Mouse (Mus musculus) hindbrain, embryonic 10.5 days (tissue): ENCODE data around the gene Mb. TPM values are rescaled to one million over a fixed set of nuclear protein-coding genes. Genes with fewer than 3 reads are reported as not detected.
A peak's percentile ranks its signal among the peaks of the same experiment; 100 is the strongest.

Source experiments
- DNase-seq: peaks from one replicate; pipeline ENCODE4 v3.0.0-alpha.2; 2017; ENCODE audit warnings: low spot score
- H3K27ac ChIP-seq: fragments of 300-500 bp; sonication (generic); 2 replicates; pipeline ENCODE4 v1.5.1; 2016; ENCODE audit warnings: mild to moderate bottlenecking, moderate library complexity
- H3K27me3 ChIP-seq: fragments of 300-500 bp; sonication (generic); 2 replicates; pipeline ENCODE4 v1.6.1; 2016; ENCODE audit warnings: mild to moderate bottlenecking; ENCODE audit not compliant: poor library complexity, insufficient read depth, severe bottlenecking
- H3K36me3 ChIP-seq: fragments of 300-500 bp; sonication (generic); 2 replicates; pipeline ENCODE4 v1.6.1; 2016; ENCODE audit warnings: mild to moderate bottlenecking, moderate library complexity
- H3K4me1 ChIP-seq: fragments of 300-500 bp; sonication (generic); replicated peaks from 2 replicates; pipeline ENCODE4 v1.6.1; 2016; ENCODE audit warnings: mild to moderate bottlenecking
- H3K4me3 ChIP-seq: fragments of 300-500 bp; sonication (generic); 2 replicates; pipeline ENCODE4 v1.5.1; 2016; ENCODE audit warnings: mild to moderate bottlenecking, moderate library complexity
- H3K9me3 ChIP-seq: fragments of 300-500 bp; sonication (generic); 2 replicates; pipeline ENCODE4 v1.6.1; 2016; ENCODE audit warnings: mild to moderate bottlenecking, moderate library complexity
- WGBS: fragments of 180-500 bp; shearing (Covaris S2); methylation state at CpG from one replicate; pipeline ENCODE4 v1.1.7; 2016; 5-methylcytosine and 5-hydroxymethylcytosine counted together
- polyA plus RNA-seq: library from polyadenylated mRNA; unstranded; fragments of >200 nt; fragmentation: Nextera tagmentation; extraction: Ambion mirVana; gene quantifications from 2 replicates; pipeline ENCODE4 v1.2.1, GENCODE M21; 2016

Mb gene
- polyA plus RNA-seq, 1 experiment from 2014 or later: 0.63 TPM

DNA sequence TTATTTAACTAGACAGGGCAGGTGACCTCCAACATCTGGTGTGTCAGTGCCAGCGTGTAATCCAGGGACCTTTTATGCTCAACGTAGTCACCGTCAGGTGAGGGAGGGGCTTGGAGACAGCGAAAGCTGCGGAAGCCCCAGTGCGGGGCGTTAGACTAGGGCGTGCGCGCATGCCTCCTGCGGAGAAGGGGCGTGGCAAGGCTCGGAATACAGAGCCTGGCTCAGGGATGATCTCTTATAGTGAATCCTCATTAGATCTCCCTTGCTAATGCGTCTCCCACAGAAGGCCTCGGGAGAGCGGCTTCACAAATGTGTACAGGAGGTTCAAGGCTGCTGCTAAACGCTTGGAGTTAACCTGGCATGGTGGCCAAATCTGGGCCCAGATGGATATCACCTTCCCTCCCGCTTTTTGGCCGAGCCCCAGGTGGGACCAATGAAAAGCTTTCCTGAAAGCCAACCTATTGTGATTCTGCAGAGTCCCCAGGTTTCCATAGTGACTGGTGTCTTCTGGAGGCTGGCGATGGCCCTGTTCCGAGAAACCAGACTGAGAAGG, 62.9 kb downstream of the Mb start:
- peak; percentile 49 for DNase-seq
- peak overlapping the region; percentile 50 for H3K4me3 ChIP-seq
- H3K27ac ChIP-seq: peak overlapping the region; percentile 35
- H3K27me3 ChIP-seq: peaks cover 30% of the 10 kb centered on the region
- no peaks in the 10 kb centered on the region for H3K36me3 ChIP-seq
- H3K4me1 ChIP-seq: peaks cover 14% of the 10 kb centered on the region
- 3% methylated on average over 21 of the region's 21 CpGs for WGBS
- H3K9me3 ChIP-seq: no peaks in the 10 kb centered on the region

GRCm38 (mm10) chr15:76987137-76987536, 63.3 kb downstream of the Mb start:
- H3K36me3 ChIP-seq: no peaks in the 10 kb centered on the region
- H3K27me3 ChIP-seq: peaks cover 30% of the 10 kb centered on the region
- peak overlapping the region; percentile 50 for H3K4me3 ChIP-seq
- H3K9me3 ChIP-seq: no peaks in the 10 kb centered on the region
- H3K27ac ChIP-seq: peak overlapping the region; percentile 30
- DNase-seq: peak; percentile 15
- 16% methylated on average over 11 of the region's 11 CpGs for WGBS
- peaks cover 14% of the 10 kb centered on the region for H3K4me1 ChIP-seq

GRCm38 (mm10) chr15:76982745-76983144, 67.7 kb downstream of the Mb start:
- 53% methylated on average over 3 of the region's 3 CpGs for WGBS
- peak; percentile 8 for DNase-seq
- no peaks in the 10 kb centered on the region for H3K9me3 ChIP-seq

GRCm38 (mm10) chr15:76979799-76980198, 70.7 kb downstream of the Mb start:
- Histone ChIP-seq H3K36me3 (no peaks in the 10 kb centered on the region), H3K4me1 (peaks cover 21% of the 10 kb centered on the region), H3K9me3 (no peaks in the 10 kb centered on the region), H3K27ac (no peak overlapping the region), H3K4me3 (no peak overlapping the region), H3K27me3 (no peaks in the 10 kb centered on the region)
- WGBS: 81% methylated on average over 4 of the region's 4 CpGs
- DNase-seq: no peak

More at GRCm38 (mm10) chr15:76982745-76983144, 67.7 kb downstream of the Mb start:
- H3K27me3 ChIP-seq: peaks cover 17% of the 10 kb centered on the region
- peaks cover 11% of the 10 kb centered on the region for H3K4me1 ChIP-seq
- H3K4me3 ChIP-seq: no peak overlapping the region
- H3K27ac ChIP-seq: no peak overlapping the region
- H3K36me3 ChIP-seq: no peaks in the 10 kb centered on the region

DNA sequence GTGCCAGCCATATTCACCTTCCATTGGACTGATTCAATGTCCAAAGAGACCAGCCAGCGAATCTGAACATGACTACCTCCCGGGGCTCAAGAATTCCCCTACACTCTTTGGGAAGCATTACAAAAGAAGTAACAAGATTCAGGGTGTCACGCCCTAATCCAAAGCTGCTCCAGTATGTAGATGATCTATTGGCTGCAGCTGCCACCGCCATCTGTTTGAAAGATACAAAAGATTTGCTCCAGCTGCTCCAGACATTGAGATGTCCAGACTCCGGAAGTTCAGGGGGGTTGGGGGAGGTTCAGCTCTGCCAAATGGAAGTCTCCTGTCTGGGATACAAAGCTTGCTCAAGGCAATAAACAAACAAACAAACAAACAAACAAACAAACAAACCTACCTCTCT, 73.9 kb downstream of the Mb start:
- Histone ChIP-seq H3K36me3 (no peaks in the 10 kb centered on the region), H3K27ac (peak overlapping the region; percentile 46; the same call in 1 of the 2 replicates), H3K4me1 (peaks cover 30% of the 10 kb centered on the region), H3K9me3 (no peaks in the 10 kb centered on the region), H3K4me3 (no peak overlapping the region), H3K27me3 (no peaks in the 10 kb centered on the region)
- WGBS: 53% methylated on average over 5 of the region's 5 CpGs
- peak; percentile 57 for DNase-seq

GRCm38 (mm10) chr15:76973855-76974651, 76.4 kb downstream of the Mb start:
- Histone ChIP-seq H3K36me3 (no peaks in the 10 kb centered on the region), H3K27me3 (no peaks in the 10 kb centered on the region), H3K4me1 (peaks cover 30% of the 10 kb centered on the region), H3K4me3 (peak overlapping the region; percentile 69), H3K27ac (peak overlapping the region; percentile 96), H3K9me3 (no peaks in the 10 kb centered on the region)
- peak; percentile 85 for DNase-seq
- 7% methylated on average over 31 of the region's 31 CpGs for WGBS

GRCm38 (mm10) chr15:76973272-76973854, 77.1 kb downstream of the Mb start:
- Histone ChIP-seq H3K9me3 (no peaks in the 10 kb centered on the region), H3K36me3 (no peaks in the 10 kb centered on the region), H3K4me3 (peak overlapping the region; percentile 69), H3K27me3 (no peaks in the 10 kb centered on the region), H3K27ac (peak overlapping the region; percentile 96; the same call in 1 of the 2 replicates), H3K4me1 (peaks cover 30% of the 10 kb centered on the region)
- WGBS: 33% methylated on average over 8 of the region's 8 CpGs
- DNase-seq: no peak

DNA sequence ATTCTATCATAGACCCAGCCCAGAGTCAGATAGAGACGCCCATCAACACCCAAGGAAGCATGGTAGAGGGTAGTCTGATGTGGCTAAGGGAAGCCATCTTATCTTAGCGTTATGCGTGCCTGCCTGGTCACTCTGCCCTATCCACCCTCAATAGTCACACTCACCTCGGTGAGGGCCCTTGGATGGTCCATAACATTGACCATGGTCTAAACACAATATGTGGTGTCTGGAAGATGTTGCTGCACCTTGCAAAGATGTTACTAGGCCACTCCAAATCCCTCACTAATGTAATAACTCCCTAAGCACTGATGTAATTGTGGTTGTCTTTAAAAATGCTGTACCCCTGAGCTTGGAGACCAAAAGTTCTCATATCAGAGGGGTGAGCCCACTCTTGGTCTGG, 77.8 kb downstream of the Mb start:
- no peak overlapping the region for H3K27ac ChIP-seq
- DNase-seq: no peak
- WGBS: 87% methylated on average over 4 of the region's 4 CpGs
- no peaks in the 10 kb centered on the region for H3K27me3 ChIP-seq
- H3K4me1 ChIP-seq: peaks cover 27% of the 10 kb centered on the region
- no peaks in the 10 kb centered on the region for H3K9me3 ChIP-seq
- H3K4me3 ChIP-seq: no peak overlapping the region
- H3K36me3 ChIP-seq: no peaks in the 10 kb centered on the region

Other genes with a start within 250 kb of the Mb start
- 24.2 and 27.2 TPM in 2 replicates for gene Zfp251, start 179.2 kb downstream of the Mb start, polyA plus RNA-seq
- gene Zfp7, start 171.4 kb downstream of the Mb start, polyA plus RNA-seq: 11.2 and 12.0 TPM in 2 replicates
- 0.81 TPM in 1 of 2 replicates, not detected in the other for gene Gm49527, start 171.3 kb downstream of the Mb start, polyA plus RNA-seq
- 30.3 and 32.6 TPM in 2 replicates for gene Zfp647, start 125.2 kb downstream of the Mb start, polyA plus RNA-seq
- 80.6 and 81.1 TPM in 2 replicates for gene 1110038F14Rik, start 102.2 kb downstream of the Mb start, polyA plus RNA-seq
- 0.06 TPM in 1 of 2 replicates, not detected in the other for gene Apol6, start 5.9 kb downstream of the Mb start, polyA plus RNA-seq